Mouse (Mus musculus) naive thymus-derived CD4-positive, alpha-beta T cell, adult 2 months (primary cell): ENCODE measurements around the gene Chd1l.

Source experiments
- DNase-seq: peaks from one replicate; pipeline ENCODE4 v3.0.0-alpha.2; 2011; ENCODE audit warnings: low read depth

The Chd1l gene

DNA sequence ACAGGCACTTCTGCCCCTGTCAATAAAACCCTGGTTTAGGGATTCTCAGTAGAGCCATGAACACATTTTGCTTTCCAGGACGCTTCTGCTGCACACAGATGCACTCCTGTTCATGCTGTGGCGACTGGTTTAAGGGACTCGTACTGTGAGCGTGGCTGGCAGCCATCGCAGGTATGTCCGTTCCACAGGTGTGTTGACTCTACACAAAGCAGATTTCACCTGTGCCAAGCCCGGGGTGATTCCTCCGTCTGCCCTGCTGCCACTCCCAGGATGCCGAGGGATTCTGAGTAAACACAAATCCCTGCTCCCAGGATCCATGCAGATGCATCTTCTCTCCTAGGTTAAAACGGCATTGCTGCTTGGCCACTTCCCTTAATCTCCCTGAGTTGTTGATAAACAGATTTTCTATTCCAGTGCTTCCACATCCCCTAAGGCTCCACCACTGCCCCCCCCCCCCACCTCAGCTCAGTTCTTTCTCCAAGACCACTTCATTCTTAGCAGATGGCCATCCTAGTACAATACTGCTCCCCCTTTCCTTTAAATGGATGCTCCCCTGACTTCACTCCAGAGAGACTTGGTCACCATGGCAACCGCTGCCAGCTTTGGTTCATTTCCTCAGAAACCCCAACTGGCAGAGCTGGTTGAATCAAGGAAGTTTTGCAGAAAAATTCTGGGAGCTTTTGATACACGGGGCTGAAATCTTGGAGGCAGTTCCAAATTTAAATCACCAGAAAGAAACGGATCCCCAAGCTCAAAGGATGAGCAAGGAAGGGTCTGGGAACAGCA lies 87.9 kb downstream of the Chd1l start:
- DNase-seq, result no peak

DNA sequence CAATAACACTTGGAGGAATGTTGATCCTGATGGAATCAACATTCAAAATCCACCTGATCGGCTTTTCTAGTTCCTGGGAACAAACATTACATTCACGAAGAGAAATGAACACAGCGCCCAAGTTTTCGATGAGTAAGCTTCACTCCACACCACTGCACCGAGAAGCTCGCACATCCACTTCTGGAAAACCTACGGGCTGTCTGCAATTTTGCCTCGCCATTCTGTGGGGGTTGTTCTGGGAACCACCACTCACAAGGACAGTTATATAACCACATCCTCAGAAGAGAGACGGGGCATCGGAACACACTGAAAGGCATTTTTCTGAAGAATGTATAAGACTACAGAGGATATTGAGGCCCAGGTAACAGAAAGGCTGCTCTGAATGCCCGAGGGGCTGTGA lies 90.1 kb downstream of the Chd1l start:
- no peak for DNase-seq

DNA sequence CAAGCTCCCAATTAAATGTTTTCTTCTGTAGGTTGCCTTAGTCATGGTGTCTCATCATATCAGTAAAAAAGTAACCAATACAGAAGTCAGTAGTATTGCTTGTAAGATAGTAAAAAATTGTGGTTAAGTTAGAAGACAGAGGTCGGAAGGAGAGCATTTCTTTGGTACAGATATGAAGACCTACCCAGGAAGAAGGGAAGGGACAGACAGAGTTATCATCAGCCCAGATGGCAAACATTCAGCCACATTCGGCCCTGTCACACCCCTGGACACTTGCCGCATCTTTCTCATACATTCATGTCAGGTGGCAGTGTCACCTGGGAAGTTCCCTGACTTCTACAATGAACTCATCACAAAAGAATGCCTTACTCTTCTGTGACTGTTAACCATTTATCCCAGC lies 97.7 kb downstream of the Chd1l start:
- DNase-seq, result no peak
